Mouse (Mus musculus) heart, adult 2 months (tissue): Measurements from ENCODE around the gene Dnajc8.

ENCODE experiments used
- CTCF ChIP-seq: fragments of 200-600 bp; IDR thresholded peaks from 2 replicates; pipeline ENCODE4 v1.8.1; 2022; ENCODE audit warnings: antibody characterized with exemption, mild to moderate bottlenecking, moderate library complexity
- POLR2A ChIP-seq: fragments of 200-500 bp; IDR thresholded peaks from 2 replicates; pipeline ENCODE4 v1.6.1; 2011; ENCODE audit warnings: mild to moderate bottlenecking, low read depth, low read length, control low read depth; ENCODE audit not compliant: insufficient read depth

- TF ChIP-seq POLR2A, result no peak
- no peak for TF ChIP-seq CTCF
These were observed 29.6 kb upstream of the Dnajc8 start for GRCm38 (mm10) chr4:132505800-132506199.
